Mouse (Mus musculus): Measurements from ENCODE around the gene E130208F15Rik.

E130208F15Rik gene

GRCm38 (mm10) chr7:30308076-30309005 is 13.2 kb upstream of the E130208F15Rik start, which contains the start of gene Alkbh6:
TSS of gene Alkbh6 (plus strand) at chr7:30308717.
- DNase-seq: peak; percentile 92 to 96

GRCm38 (mm10) chr7:30309395-30310129 is 12.0 kb upstream of the E130208F15Rik start:
- no peak for DNase-seq

GRCm38 (mm10) chr7:30310136-30310535 is 11.4 kb upstream of the E130208F15Rik start:
- no peak for DNase-seq

GRCm38 (mm10) chr7:30313666-30314320 is 7.7 kb upstream of the E130208F15Rik start:
- DNase-seq: peak; percentile 53 to 72

GRCm38 (mm10) chr7:30314721-30315155 is 6.8 kb upstream of the E130208F15Rik start, which contains the start of gene Syne4:
TSS of gene Syne4 (plus strand) at chr7:30314807.
- peak; percentile 50 to 72 for DNase-seq

- no peak for DNase-seq
Observed at GRCm38 (mm10) chr7:30315559-30316529, 5.7 kb upstream of the E130208F15Rik start.

- DNase-seq: peak in 1 of 2 experiments; percentile 28
Observed at GRCm38 (mm10) chr7:30318142-30318541, 3.4 kb upstream of the E130208F15Rik start.

- no peak for DNase-seq
Observed at GRCm38 (mm10) chr7:30320946-30321345, 594 bp upstream of the E130208F15Rik start.

GRCm38 (mm10) chr7:30322285-30322667 is 736 bp downstream of the E130208F15Rik start:
- DNase-seq: peak; percentile 98 to 99

- DNase-seq: no peak
Observed at GRCm38 (mm10) chr7:30322865-30323264, 1.3 kb downstream of the E130208F15Rik start.

- no peak for DNase-seq
Observed at GRCm38 (mm10) chr7:30323795-30324194, 2.3 kb downstream of the E130208F15Rik start, which contains the start of gene Sdhaf1. TSS of gene Sdhaf1 (minus strand) at chr7:30323895.

- DNase-seq: no peak
Observed at GRCm38 (mm10) chr7:30324300-30324944, 2.9 kb downstream of the E130208F15Rik start.

GRCm38 (mm10) chr7:30325364-30325763 is 3.8 kb downstream of the E130208F15Rik start:
- DNase-seq: peak; percentile 71 to 75

GRCm38 (mm10) chr7:30326427-30326826 is 4.9 kb downstream of the E130208F15Rik start:
- no peak for DNase-seq

- DNase-seq: peak; percentile 73 to 82
Observed at GRCm38 (mm10) chr7:30327140-30327539, 5.6 kb downstream of the E130208F15Rik start.

- no peak for DNase-seq
Observed at GRCm38 (mm10) chr7:30328379-30328778, 6.8 kb downstream of the E130208F15Rik start.

GRCm38 (mm10) chr7:30331887-30332286 is 10.3 kb downstream of the E130208F15Rik start:
- DNase-seq: peak; percentile 79 to 90

GRCm38 (mm10) chr7:30332622-30333259 is 11.2 kb downstream of the E130208F15Rik start:
- no peak for DNase-seq

- DNase-seq: peak; percentile 73 to 81
Observed at GRCm38 (mm10) chr7:30333436-30333835, 11.9 kb downstream of the E130208F15Rik start.

GRCm38 (mm10) chr7:30334563-30334962 is 13.0 kb downstream of the E130208F15Rik start:
- DNase-seq: no peak

Measured in kidney, postnatal 4 days (tissue).